Mouse (Mus musculus) heart, adult 8-10 months (tissue): ENCODE measurements at regions not wholly inside any gene's neighbourhood (a gene's known extent, or its start where the extent isn't known, plus 50 kb on each side); places are given as distances from the start of the nearest gene placed in this dataset.

Experiments used
- DNase-seq: peaks from one replicate; pipeline ENCODE4 v3.0.0; 2022; ENCODE audit warnings: low spot score

- DNase-seq = no peak
Measured at GRCm38 (mm10) chr8:103493932-103494493, 607.4 kb upstream of the Cdh5 start.

DNA sequence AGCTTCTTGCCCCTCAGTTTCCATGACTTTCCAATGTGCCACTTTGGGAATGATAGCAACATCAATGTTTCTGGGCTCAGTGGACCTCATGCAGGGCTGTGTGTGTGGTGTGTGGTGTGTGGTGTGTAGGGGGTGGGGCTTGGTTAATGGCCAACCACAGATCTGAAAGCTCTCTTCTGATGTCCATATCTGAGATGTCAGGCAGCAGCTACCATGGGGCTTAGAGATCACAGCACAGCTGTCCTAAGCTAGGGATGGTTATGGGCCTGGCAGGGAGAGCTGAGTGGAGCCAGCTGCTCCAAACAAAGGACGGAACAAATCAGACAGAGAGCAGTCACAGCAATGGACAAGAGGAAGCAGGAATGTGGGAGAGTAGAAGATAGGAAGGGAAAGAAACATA is 606.8 kb upstream of the Cdh5 start:
- DNase-seq = no peak

DNA sequence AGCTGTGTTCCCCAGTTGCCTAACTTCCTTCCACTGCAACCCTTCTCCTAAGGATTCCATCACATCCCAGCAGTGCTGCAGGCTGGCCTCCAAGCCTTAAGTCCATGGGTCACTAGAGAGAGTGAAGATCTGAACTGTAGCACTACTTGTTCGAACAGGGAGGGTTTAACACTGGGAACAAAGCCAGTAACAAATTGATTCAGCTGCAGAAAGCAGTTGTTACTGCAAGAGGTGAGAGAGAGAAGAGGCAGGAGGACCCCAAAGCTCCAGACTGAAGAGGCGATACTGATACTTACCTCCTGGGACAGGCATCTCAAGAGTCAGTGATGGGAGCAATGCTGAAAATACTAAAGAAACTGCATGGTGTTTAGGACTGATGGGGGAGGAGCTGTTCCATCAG is 600.1 kb upstream of the Cdh5 start:
- DNase-seq = no peak

GRCm38 (mm10) chr8:103502991-103503767 is 598.2 kb upstream of the Cdh5 start:
- no peak for DNase-seq

DNA sequence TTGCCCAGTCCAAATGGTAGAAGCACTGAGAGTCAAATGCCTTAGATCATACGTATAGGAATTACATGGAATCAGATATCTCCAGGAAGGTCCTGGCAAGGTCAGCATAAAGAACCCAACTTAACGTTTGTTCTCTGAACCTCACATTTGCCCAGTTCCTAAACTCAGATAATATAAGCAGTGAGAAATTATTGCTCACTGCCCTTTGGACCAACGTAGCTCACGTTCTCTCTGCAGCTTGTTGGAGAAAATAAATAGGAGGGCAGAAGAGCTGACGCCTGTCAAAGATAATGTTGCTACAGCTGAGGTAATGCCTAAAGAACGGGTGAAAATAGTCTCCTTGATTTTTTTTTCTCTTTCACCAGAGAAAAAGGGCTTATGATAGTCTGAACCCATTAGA is 595.1 kb upstream of the Cdh5 start:
- no peak for DNase-seq

GRCm38 (mm10) chr8:103507068-103507467 is 594.4 kb upstream of the Cdh5 start:
- DNase-seq = no peak

DNA sequence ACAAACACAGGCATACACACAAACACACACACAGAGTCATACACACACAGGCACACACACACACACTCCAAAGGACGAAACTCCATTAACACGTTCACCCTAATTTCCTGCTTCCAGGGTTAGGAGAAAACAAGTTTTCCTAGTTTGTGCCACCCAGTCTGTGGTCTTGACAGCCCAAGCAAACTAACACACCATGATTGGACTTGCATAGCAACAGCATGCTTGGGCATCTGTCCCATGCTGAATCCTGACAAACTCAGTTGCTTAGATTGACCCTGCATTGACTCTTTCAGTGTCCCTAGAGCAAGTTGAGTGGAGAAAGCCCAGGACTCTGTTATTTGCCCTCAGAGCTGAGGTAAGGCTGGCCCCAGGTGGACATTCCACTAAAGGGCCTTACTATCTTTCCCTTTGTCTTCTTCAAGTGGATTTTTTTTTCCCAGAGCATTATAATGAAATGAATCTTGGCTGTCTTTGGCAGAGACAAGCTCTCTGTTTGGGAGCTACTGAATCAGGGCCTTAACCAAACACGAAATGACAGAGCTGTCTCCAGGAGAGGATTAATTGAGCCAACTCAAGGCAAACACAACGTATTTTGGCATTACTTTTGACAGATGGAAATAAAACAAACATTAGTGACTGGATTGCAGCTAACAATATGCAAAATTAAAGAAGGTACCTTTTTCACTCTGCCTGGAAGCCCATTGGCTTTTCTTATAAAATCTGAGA is 581.1 kb upstream of the Cdh5 start:
- DNase-seq = no peak

- no peak for DNase-seq
Measured at GRCm38 (mm10) chr8:103530903-103531302, 570.5 kb upstream of the Cdh5 start.

- no peak for DNase-seq
Measured at GRCm38 (mm10) chr8:103534971-103535370, 566.5 kb upstream of the Cdh5 start.

- DNase-seq = no peak
Measured at GRCm38 (mm10) chr8:103536856-103537255, 564.6 kb upstream of the Cdh5 start.

GRCm38 (mm10) chr8:103541954-103542353 is 559.5 kb upstream of the Cdh5 start:
- DNase-seq = no peak

- no peak for DNase-seq
Measured at GRCm38 (mm10) chr8:103551916-103552535, 549.4 kb upstream of the Cdh5 start.

DNA sequence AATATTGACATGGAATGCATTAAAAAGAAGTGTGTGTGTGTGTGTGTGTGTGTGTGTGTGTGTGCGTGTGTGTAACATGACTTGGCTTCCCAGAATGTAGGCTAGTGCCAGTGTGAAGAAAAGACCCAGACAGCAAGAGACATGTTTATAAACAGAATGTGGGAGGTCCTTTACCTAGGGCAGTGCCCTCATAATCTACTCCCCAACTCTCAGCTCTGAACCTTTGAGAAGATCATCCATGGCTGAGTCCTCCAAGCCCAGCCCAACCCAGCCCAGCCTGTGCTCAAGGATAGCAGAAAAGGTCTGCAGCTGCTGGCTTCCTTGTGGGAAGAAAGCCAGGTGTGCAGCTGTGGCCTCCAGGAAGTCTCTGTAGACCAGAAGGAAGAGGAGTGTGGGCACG is 539.8 kb upstream of the Cdh5 start:
- no peak for DNase-seq

- DNase-seq = no peak
Measured at GRCm38 (mm10) chr8:103570864-103571425, 530.5 kb upstream of the Cdh5 start.

DNA sequence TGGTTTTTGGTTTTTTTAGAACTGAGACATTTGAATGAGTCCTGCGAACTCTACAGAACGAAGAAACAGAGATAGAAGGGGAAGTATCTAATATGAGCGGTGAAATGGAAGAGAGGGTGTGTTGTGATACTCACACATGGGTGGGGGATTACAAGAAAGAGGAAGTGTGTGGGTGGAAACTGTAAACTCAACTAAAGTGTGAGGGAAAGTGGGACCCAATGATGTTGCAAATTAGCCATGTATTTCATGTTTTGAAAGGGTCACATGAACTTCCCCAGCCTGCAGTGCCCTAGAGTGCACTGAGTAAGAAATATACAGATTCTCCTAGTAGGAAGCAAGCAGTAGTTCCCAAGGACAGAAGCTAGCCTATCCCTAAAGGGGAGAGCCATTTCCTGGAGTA is 524.3 kb upstream of the Cdh5 start:
- no peak for DNase-seq

DNA sequence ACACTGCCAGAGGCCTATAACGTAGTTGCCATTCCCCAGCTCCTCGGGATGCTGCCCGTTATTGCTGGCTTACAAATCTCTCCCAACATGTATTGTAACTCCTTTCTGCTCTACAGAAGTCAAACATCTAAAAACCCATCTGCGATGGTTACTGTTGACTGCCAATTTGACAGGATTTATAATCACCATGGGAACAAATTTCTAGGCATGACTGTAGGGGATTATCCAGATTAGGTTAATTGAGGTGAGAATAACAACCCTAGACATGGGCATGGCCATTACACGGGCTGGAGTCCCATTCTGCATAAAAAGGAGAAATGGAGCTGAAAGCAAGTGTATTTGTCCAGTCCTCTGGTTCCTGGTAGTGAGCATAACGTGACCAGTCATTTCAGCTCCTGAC is 523.4 kb upstream of the Cdh5 start:
- DNase-seq = no peak

DNA sequence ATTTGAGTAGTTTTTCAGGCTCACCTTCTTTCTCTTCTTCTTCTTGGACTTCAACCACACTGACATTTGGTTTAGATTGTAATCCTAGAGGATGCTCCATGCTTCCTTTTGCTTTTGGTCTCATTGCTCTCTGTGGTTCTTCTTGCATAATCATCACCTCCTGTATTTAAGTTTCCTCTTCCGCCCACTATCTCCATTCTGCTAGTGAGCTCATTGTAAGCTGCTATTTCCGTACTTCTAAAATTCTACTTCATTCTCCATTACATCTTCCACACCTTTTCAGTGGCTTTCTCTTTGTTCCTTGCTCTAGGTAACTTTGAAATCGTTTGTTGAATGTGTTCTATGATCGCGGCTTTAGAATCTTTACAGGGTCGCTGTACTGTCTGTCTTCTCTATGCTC is 493.1 kb upstream of the Cdh5 start:
- no peak for DNase-seq

DNA sequence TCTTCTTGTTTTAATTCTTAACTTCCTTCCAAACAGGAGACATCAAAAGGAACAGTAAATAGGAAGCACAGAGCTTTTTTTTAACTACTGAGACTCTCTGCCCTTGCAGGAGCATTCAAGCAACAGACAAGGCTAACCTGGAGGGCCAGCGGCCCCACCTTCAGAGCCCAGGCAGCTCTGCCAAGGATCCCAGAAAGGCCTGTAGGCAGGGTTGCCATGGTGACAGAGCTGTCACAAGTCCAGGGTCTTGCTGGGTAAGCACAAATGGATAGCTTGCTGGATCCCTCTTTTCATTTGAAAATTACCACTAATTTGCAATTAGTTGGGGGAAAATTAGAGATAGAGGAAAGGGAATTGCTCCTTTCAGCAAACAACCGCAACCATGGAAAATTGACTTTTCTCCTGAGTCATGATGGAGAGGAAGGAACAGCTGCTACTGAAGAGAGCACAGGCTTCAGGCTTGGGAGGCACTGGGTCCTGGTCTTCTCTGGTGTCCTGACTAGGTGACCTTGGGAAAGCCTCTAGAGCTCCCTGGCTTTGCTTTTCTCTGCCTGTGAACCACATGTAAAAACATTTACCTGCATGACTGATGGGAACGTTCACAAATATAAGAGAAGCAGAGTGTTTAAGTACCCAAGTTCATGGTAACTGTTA is 477.5 kb upstream of the Cdh5 start:
- no peak for DNase-seq

- no peak for DNase-seq
Measured at GRCm38 (mm10) chr8:103625166-103625890, 476.1 kb upstream of the Cdh5 start.

DNA sequence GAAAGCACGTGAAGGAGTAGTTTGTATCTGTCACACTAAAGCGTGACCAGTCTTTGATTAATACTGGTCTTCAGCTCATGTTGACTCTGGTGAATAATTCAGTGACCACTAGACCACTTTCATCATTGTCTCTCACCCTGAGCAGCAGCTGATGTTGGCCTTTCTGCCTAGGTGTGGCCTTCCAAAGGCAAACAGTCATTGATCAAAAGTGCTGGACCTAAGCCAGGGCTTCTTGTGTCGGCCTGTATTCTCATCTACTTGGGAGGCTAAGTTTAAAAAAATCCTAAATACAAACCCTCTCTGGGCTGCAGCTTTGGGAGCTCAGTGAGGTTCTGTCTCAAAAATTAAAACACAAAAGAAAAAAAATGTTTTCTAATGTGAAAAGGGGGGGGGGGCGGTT is 475.0 kb upstream of the Cdh5 start:
- DNase-seq = no peak

DNA sequence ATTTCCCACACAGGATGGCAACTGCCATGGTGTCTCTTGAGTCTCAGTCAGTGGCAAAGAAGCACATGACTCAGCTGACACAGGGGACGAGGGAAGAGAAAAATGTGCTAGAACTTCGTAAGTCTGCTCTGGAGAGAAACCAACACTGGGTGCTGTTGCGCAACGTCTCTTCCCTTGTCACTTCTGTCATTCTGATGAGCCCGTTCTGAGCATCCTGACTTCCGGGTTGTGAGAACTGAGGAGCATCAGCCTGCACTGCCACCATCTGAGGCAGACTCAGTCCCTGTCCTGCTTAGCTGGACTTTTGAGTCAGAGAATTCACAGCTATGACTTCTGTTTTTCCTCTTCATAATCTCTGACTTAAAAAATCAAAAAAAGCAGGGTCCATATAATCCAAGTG is 468.9 kb upstream of the Cdh5 start:
- no peak for DNase-seq
